Mouse (Mus musculus) lung, embryonic 15.5 days (tissue): ENCODE measurements around the gene Ppil2. TPM values are rescaled to one million over a fixed set of nuclear protein-coding genes. Genes with fewer than 3 reads are reported as not detected.
A peak's percentile ranks its signal among the peaks of the same experiment; 100 is the strongest.

Source experiments
- ATAC-seq: fragments of 200-750 bp; cut with Nextera tagmentation; 2 replicates; pipeline ENCODE4 v1.8.0; 2017; ENCODE audit warnings: moderate number of reproducible peaks, borderline replicate concordance; ENCODE audit not compliant: low FRiP score, low TSS enrichment; ENCODE audit errors: extremely low read depth
- H3K27ac ChIP-seq: fragments of 300-500 bp; sonication (generic); 2 replicates; pipeline ENCODE4 v1.5.1; 2015; ENCODE audit warnings: moderate library complexity, mild to moderate bottlenecking, inconsistent platforms
- H3K27me3 ChIP-seq: fragments of 300-500 bp; sonication (generic); 2 replicates; pipeline ENCODE4 v1.6.1; 2015; ENCODE audit warnings: inconsistent platforms
- H3K36me3 ChIP-seq: fragments of 300-500 bp; sonication (generic); 2 replicates; pipeline ENCODE4 v1.6.1; 2015; ENCODE audit warnings: inconsistent platforms
- H3K4me1 ChIP-seq: fragments of 300-500 bp; sonication (generic); 2 replicates; pipeline ENCODE4 v1.6.1; 2015; ENCODE audit warnings: inconsistent platforms
- H3K4me2 ChIP-seq: fragments of 300-500 bp; sonication (generic); 2 replicates; pipeline ENCODE4 v1.6.1; 2015; ENCODE audit warnings: inconsistent platforms, mild to moderate bottlenecking, moderate library complexity
- H3K4me3 ChIP-seq: fragments of 300-500 bp; sonication (generic); 2 replicates; pipeline ENCODE4 v1.5.1; 2015; ENCODE audit warnings: mild to moderate bottlenecking, inconsistent platforms
- H3K9ac ChIP-seq: fragments of 300-500 bp; sonication (generic); 2 replicates; pipeline ENCODE4 v1.6.1; 2015; ENCODE audit warnings: inconsistent platforms
- H3K9me3 ChIP-seq: fragments of 300-500 bp; sonication (generic); 2 replicates; pipeline ENCODE4 v1.6.1; 2016; ENCODE audit warnings: inconsistent platforms
- WGBS: fragments of 180-500 bp; shearing (Covaris S2); methylation state at CpG from one replicate; pipeline ENCODE4 v1.1.7; 2015; 5-methylcytosine and 5-hydroxymethylcytosine counted together
- microRNA counts: library from miRNA; unstranded; fragments of <30 nt; microRNA quantifications from one replicate; lab custom pipeline; 2016
- microRNA-seq: library from miRNA; unstranded; fragments of <30 nt; microRNA quantifications from one replicate; pipeline ENCODE4, GENCODE M21; 2016
- polyA plus RNA-seq: library from polyadenylated mRNA; unstranded; fragments of >200 nt; fragmentation: Nextera tagmentation; extraction: Ambion mirVana; gene quantifications from 2 replicates; pipeline ENCODE4 v1.2.1, GENCODE M21; 2015

The Ppil2 gene
- polyA plus RNA-seq, 1 experiment from 2014 or later, result 146 TPM

- no peaks in the 10 kb centered on the region for H3K9me3 ChIP-seq
- no peaks in the 10 kb centered on the region for H3K27me3 ChIP-seq
- 84% methylated on average over 2 of the region's 2 CpGs for WGBS
- no peak for ATAC-seq
- no peak overlapping the region for H3K4me2 ChIP-seq
- H3K27ac ChIP-seq, result no peak overlapping the region
- H3K4me1 ChIP-seq, result peaks cover 6% of the 10 kb centered on the region; the same call in 1 of the 2 replicates
- H3K36me3 ChIP-seq, result no peaks in the 10 kb centered on the region
- no peak overlapping the region for H3K4me3 ChIP-seq
- no peak overlapping the region for H3K9ac ChIP-seq
These were observed 43.5 kb downstream of the Ppil2 start for GRCm38 (mm10) chr16:17067552-17067951.

DNA sequence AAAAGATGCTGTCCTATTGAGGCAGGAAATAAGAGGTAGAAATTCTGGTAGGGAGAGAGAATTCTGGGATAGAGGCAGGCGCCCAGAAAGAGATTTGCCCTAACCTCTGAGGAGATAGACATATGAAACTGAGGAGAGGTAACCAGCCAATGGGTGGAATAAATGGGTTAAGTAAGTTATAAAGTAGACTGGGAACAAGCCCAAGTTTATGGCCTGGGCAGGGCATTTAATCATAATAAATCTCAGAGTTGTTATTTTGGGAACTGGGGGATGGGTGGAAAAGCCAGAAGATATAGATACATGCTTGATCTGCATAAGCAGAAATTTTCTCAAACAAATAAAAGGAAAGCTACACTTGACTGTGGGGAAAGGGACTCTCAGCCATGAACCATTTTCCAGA is 48.7 kb downstream of the Ppil2 start:
- no peaks in the 10 kb centered on the region for H3K9me3 ChIP-seq
- no peak overlapping the region for H3K9ac ChIP-seq
- no peaks in the 10 kb centered on the region for H3K4me1 ChIP-seq
- H3K27ac ChIP-seq, result no peak overlapping the region
- H3K4me2 ChIP-seq, result no peak overlapping the region
- 53% methylated on average over 1 of the region's 1 CpGs for WGBS
- H3K27me3 ChIP-seq, result no peaks in the 10 kb centered on the region
- no peaks in the 10 kb centered on the region for H3K36me3 ChIP-seq
- no peak for ATAC-seq
- no peak overlapping the region for H3K4me3 ChIP-seq

GRCm38 (mm10) chr16:17055584-17055983 is 55.5 kb downstream of the Ppil2 start:
- ATAC-seq, result no peak
- Histone ChIP-seq H3K4me2 (no peak overlapping the region), H3K9ac (no peak overlapping the region), H3K4me3 (no peak overlapping the region), H3K27ac (no peak overlapping the region), H3K36me3 (no peaks in the 10 kb centered on the region), H3K9me3 (no peaks in the 10 kb centered on the region), H3K27me3 (no peaks in the 10 kb centered on the region), H3K4me1 (no peaks in the 10 kb centered on the region)
- WGBS, result 77% methylated on average over 3 of the region's 3 CpGs

GRCm38 (mm10) chr16:17053903-17054302 is 57.2 kb downstream of the Ppil2 start:
- Histone ChIP-seq H3K4me3 (no peak overlapping the region), H3K9me3 (no peaks in the 10 kb centered on the region), H3K27ac (no peak overlapping the region), H3K36me3 (peaks cover 7% of the 10 kb centered on the region; the same call in 1 of the 2 replicates), H3K4me1 (no peaks in the 10 kb centered on the region), H3K4me2 (no peak overlapping the region), H3K27me3 (no peaks in the 10 kb centered on the region), H3K9ac (no peak overlapping the region)
- ATAC-seq, result no peak
- WGBS, result 75% methylated on average over 3 of the region's 3 CpGs

- no peaks in the 10 kb centered on the region for H3K4me1 ChIP-seq
- 0 out of 2 replicates have a peak, but pooled peaks have one; percentile 31 for ATAC-seq
- WGBS, result 65% methylated on average over 7 of the region's 7 CpGs
These were observed 59.0 kb downstream of the Ppil2 start for GRCm38 (mm10) chr16:17052087-17052486.

GRCm38 (mm10) chr16:17049886-17050285 is 61.2 kb downstream of the Ppil2 start:
- Histone ChIP-seq H3K27me3 (no peaks in the 10 kb centered on the region), H3K9ac (no peak overlapping the region), H3K4me1 (no peaks in the 10 kb centered on the region), H3K4me3 (no peak overlapping the region), H3K27ac (no peak overlapping the region), H3K4me2 (no peak overlapping the region), H3K9me3 (no peaks in the 10 kb centered on the region), H3K36me3 (peaks cover 40% of the 10 kb centered on the region; the same call in 1 of the 2 replicates)
- 96% methylated on average over 1 of the region's 1 CpGs for WGBS
- no peak for ATAC-seq

More at GRCm38 (mm10) chr16:17052087-17052486, 59.0 kb downstream of the Ppil2 start:
- Histone ChIP-seq H3K9me3 (no peaks in the 10 kb centered on the region), H3K36me3 (peaks cover 23% of the 10 kb centered on the region; the same call in 1 of the 2 replicates), H3K27ac (no peak overlapping the region), H3K9ac (no peak overlapping the region), H3K4me2 (no peak overlapping the region), H3K27me3 (no peaks in the 10 kb centered on the region), H3K4me3 (no peak overlapping the region)

DNA sequence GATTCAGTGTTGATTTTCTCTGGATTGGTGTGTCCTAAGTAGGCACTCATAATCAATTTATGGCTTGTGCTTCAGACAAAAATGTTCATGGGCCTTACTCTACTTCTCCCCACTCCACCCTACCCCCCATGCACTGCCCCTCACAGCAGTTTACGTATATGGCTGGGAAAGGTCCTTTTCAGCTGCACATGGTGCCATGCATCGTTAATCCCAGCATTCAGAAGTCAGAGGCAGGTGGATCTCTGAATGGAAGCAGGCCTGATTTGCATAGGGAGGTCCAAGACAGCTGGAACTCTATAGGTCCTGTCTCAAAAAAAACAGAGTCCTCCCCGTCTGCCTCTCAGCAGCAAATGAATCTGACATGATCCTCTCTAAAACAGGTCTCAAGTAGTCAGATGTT is 65.8 kb downstream of the Ppil2 start:
- no peaks in the 10 kb centered on the region for H3K4me1 ChIP-seq
- ATAC-seq, result no peak
- H3K9me3 ChIP-seq, result no peaks in the 10 kb centered on the region
- no peak overlapping the region for H3K4me3 ChIP-seq
- H3K36me3 ChIP-seq, result peaks cover 77% of the 10 kb centered on the region
- H3K27me3 ChIP-seq, result no peaks in the 10 kb centered on the region
- WGBS, result 72% methylated on average over 3 of the region's 3 CpGs
- H3K27ac ChIP-seq, result no peak overlapping the region
- no peak overlapping the region for H3K4me2 ChIP-seq
- no peak overlapping the region for H3K9ac ChIP-seq

- peaks cover 82% of the 10 kb centered on the region for H3K36me3 ChIP-seq
These were observed 66.7 kb downstream of the Ppil2 start for GRCm38 (mm10) chr16:17044320-17044719.

DNA sequence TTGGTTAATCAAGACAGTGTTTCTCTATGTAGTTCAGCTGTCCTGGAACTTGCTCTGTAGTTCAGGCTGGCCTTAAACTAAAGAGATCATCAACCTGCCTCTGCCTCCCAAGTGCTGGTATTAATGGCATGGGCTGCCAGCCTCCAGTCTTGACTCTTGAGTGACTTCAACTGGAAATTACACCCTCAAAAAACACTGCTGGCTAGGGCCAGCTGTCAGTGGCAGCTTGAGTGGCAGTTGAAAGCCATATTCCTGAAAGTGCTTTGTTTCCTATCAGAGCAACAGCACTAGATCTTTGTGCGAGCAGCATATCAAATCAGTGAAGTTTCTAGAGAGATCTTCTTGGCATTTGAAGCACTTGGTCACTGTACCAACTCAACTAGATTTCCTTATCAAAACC is 69.6 kb downstream of the Ppil2 start:
- Histone ChIP-seq H3K4me1 (no peaks in the 10 kb centered on the region), H3K27me3 (no peaks in the 10 kb centered on the region), H3K4me3 (no peak overlapping the region), H3K36me3 (peaks cover 86% of the 10 kb centered on the region), H3K9me3 (no peaks in the 10 kb centered on the region), H3K9ac (no peak overlapping the region), H3K27ac (no peak overlapping the region), H3K4me2 (no peak overlapping the region)
- no peak for ATAC-seq
- 98% methylated on average over 1 of the region's 1 CpGs for WGBS

More at GRCm38 (mm10) chr16:17044320-17044719, 66.7 kb downstream of the Ppil2 start:
- WGBS, result 86% methylated on average over 3 of the region's 3 CpGs
- Histone ChIP-seq H3K27ac (no peak overlapping the region), H3K4me2 (no peak overlapping the region), H3K4me1 (no peaks in the 10 kb centered on the region), H3K27me3 (no peaks in the 10 kb centered on the region), H3K9me3 (no peaks in the 10 kb centered on the region), H3K9ac (no peak overlapping the region), H3K4me3 (no peak overlapping the region)
- no peak for ATAC-seq

DNA sequence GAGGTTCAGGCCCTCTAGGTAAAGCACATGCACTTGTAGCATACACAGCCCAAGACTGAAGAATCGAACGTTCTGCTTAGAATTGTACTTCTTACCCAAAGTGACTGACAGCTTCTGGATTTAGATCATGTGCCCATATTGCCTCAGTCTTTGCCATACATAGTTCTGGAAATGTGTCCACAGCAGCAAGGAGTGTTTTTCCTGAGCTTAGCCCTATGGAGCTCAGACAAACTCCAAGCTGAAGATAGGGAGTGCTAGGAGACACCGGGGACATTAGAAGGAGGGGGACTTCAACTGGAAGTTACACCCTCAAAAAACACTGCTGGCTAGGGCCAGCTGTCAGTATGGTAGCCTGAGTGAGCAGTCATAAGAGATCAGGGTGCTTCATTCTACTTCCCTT is 70.3 kb downstream of the Ppil2 start:
- H3K27ac ChIP-seq, result no peak overlapping the region
- no peaks in the 10 kb centered on the region for H3K27me3 ChIP-seq
- no peak overlapping the region for H3K9ac ChIP-seq
- 92% methylated on average over 3 of the region's 3 CpGs for whole genome bisulfite sequencing
- peaks cover 86% of the 10 kb centered on the region for H3K36me3 ChIP-seq
- no peak overlapping the region for H3K4me3 ChIP-seq
- no peak overlapping the region for H3K4me2 ChIP-seq
- no peaks in the 10 kb centered on the region for H3K4me1 ChIP-seq
- ATAC-seq, result no peak
- H3K9me3 ChIP-seq, result no peaks in the 10 kb centered on the region

MicroRNAs encoded within 50 kb of the gene (microRNA counts, 519-probe panel; counts per million panel counts)
- microRNA mmu-miR-130b (lab: Ali Mortazavi, UCI) (3,186 counts per million, percentile 84 among the panel's probes with 10 or more counts), microRNA mmu-miR-301b (lab: Ali Mortazavi, UCI) (1,914 counts per million, percentile 14 among the panel's probes with 10 or more counts)

Small RNAs within 50 kb of the gene (microRNA-seq; reads per million reads assigned to microRNA genes)
- 5,273 reads per million, percentile 91 among the genes with 10 or more reads in this experiment for gene Mir130b
- gene Mir301b, result 53.6 reads per million, percentile 47 among the genes with 10 or more reads in this experiment

Other genes with a start within 250 kb of the Ppil2 start
- 0.38 and 0.82 TPM in 2 replicates for gene Igll1, start 247.3 kb downstream of the Ppil2 start, polyA plus RNA-seq
- 64.0 and 69.9 TPM in 2 replicates for gene Top3b, start 240.5 kb downstream of the Ppil2 start, polyA plus RNA-seq
- 2.6 and 3.2 TPM in 2 replicates for gene Vpreb1, start 240.4 kb downstream of the Ppil2 start, polyA plus RNA-seq
- 35.6 and 36.7 TPM in 2 replicates for gene Ppm1f, start 214.8 kb downstream of the Ppil2 start, polyA plus RNA-seq
- gene Mapk1, start 127.9 kb downstream of the Ppil2 start, polyA plus RNA-seq, result 158 and 166 TPM in 2 replicates
- gene Ypel1, start 41.6 kb downstream of the Ppil2 start, polyA plus RNA-seq, result 26.7 and 27.2 TPM in 2 replicates
- 31.7 and 38.4 TPM in 2 replicates for gene 2610318N02Rik, start 13.9 kb upstream of the Ppil2 start, polyA plus RNA-seq
- gene Sdf2l1, start 21.1 kb upstream of the Ppil2 start, polyA plus RNA-seq, result 105 and 112 TPM in 2 replicates
- 6.4 TPM in 2 replicates for gene Ydjc, start 33.4 kb upstream of the Ppil2 start, polyA plus RNA-seq
- gene Ccdc116, start 36.0 kb upstream of the Ppil2 start, polyA plus RNA-seq, result 0.31 and 0.48 TPM in 2 replicates
- 345 and 355 TPM in 2 replicates for gene Ube2l3, start 91.4 kb upstream of the Ppil2 start, polyA plus RNA-seq
- gene Rimbp3, start 97.3 kb upstream of the Ppil2 start, polyA plus RNA-seq, result 0.21 and 0.24 TPM in 2 replicates
- gene Hic2, start 122.3 kb upstream of the Ppil2 start, polyA plus RNA-seq, result 4.3 TPM in 2 replicates
- 10.2 and 12.2 TPM in 2 replicates for gene Tmem191c, start 164.8 kb upstream of the Ppil2 start, polyA plus RNA-seq
- 0.30 and 1.8 TPM in 2 replicates for gene Serpind1, start 220.1 kb upstream of the Ppil2 start, polyA plus RNA-seq